Mouse (Mus musculus) liver, embryonic 14.5 days (tissue): ENCODE measurements around the gene Rrp1. TPM values are rescaled to one million over a fixed set of nuclear protein-coding genes. Genes with fewer than 3 reads are reported as not detected.
A peak's percentile ranks its signal among the peaks of the same experiment; 100 is the strongest.

Experiments
- ATAC-seq: fragments of 200-750 bp; cut with Nextera tagmentation; 2 replicates; pipeline ENCODE4 v1.8.0; 2017; ENCODE audit warnings: moderate number of reproducible peaks, mild to moderate bottlenecking, moderate library complexity; ENCODE audit not compliant: insufficient read depth
- DNase-seq, 3 experiments: peaks; one replicate each; pipeline ENCODE4 v3.0.0-alpha.2; 2012 to 2013; ENCODE audit warnings: low read depth in 3 of 3, low spot score in 3 of 3
- H3K27ac ChIP-seq: fragments of 300-500 bp; sonication (generic); 2 replicates; pipeline ENCODE4 v1.5.1; 2014; ENCODE audit warnings: moderate library complexity, mild to moderate bottlenecking, control low read depth, inconsistent platforms
- H3K27me3 ChIP-seq: fragments of 300-500 bp; sonication (generic); 2 replicates; pipeline ENCODE4 v1.6.1; 2014; ENCODE audit warnings: mild to moderate bottlenecking, low read length, moderate library complexity; ENCODE audit not compliant: control insufficient read depth, insufficient read depth
- H3K36me3 ChIP-seq: fragments of 300-500 bp; sonication (generic); replicated peaks from 2 replicates; pipeline ENCODE4 v1.6.1; 2014; ENCODE audit warnings: low read depth; ENCODE audit not compliant: control insufficient read depth, insufficient read depth
- H3K4me1 ChIP-seq, 2 experiments: fragments of 200-500 bp in 1 of 2; fragments of 300-500 bp in 1 of 2; sonication (generic) in 1 of 2; replicated peaks; 2 replicates each; pipeline ENCODE4 v1.6.1; 2012 to 2014; ENCODE audit warnings: antibody characterized with exemption in 1 of 2, inconsistent platforms in 1 of 2, low read length in 1 of 2; ENCODE audit not compliant: control insufficient read depth in 2 of 2, insufficient read depth in 2 of 2
- H3K4me2 ChIP-seq: fragments of 300-500 bp; sonication (generic); 2 replicates; pipeline ENCODE4 v1.6.1; 2014; ENCODE audit warnings: low read depth, mild to moderate bottlenecking, control low read depth, moderate library complexity
- H3K4me3 ChIP-seq, 2 experiments: fragments of 200-500 bp in 1 of 2; fragments of 300-500 bp in 1 of 2; sonication (generic) in 1 of 2; 2 replicates each; pipeline ENCODE4 v1.5.1; 2012 to 2014; ENCODE audit warnings: low read depth in 2 of 2, low read length in 2 of 2, mild to moderate bottlenecking in 2 of 2, control low read depth in 1 of 2, inconsistent platforms in 1 of 2, moderate library complexity in 1 of 2; ENCODE audit not compliant: insufficient read depth in 1 of 2
- H3K9ac ChIP-seq: fragments of 300-500 bp; sonication (generic); replicated peaks from 2 replicates; pipeline ENCODE4 v1.6.1; 2014; ENCODE audit warnings: mild to moderate bottlenecking, control low read depth, moderate library complexity
- H3K9me3 ChIP-seq: fragments of 300-500 bp; sonication (generic); 2 replicates; pipeline ENCODE4 v1.6.1; 2016; ENCODE audit warnings: low read length, mixed read lengths; ENCODE audit not compliant: control insufficient read depth
- CTCF ChIP-seq: IDR thresholded peaks from 2 replicates; pipeline ENCODE4 v1.5.1; 2016; ENCODE audit warnings: antibody characterized with exemption, low read depth, control low read depth
- EP300 ChIP-seq: IDR thresholded peaks from 2 replicates; pipeline ENCODE4 v1.6.1; 2016; ENCODE audit warnings: antibody characterized with exemption, low read depth
- WGBS: fragments of 180-500 bp; shearing (Covaris S2); extraction: QIAGEN DNeasy Blood & Tissue Kit; methylation state at CpG from one replicate; pipeline ENCODE4 v1.1.7; 2014; ENCODE audit not compliant: insufficient replicate concordance; 5-methylcytosine and 5-hydroxymethylcytosine counted together
- polyA plus RNA-seq, 2 experiments: library from polyadenylated mRNA; depleted of rRNA in 1 of 2; stranded (reverse) in 1 of 2; unstranded in 1 of 2; fragments of >200 nt; fragmentation: Nextera tagmentation in 1 of 2; extraction: Ambion mirVana in 1 of 2; gene quantifications; 2 replicates each; pipeline versions ENCODE4 v1.2.1 to v1.2.3; 2012 to 2014

The Rrp1 gene
- polyA plus RNA-seq, 2 experiments, result 69.7 to 79.8 TPM

GRCm38 (mm10) chr10:78409035-78409788 lies 3.6 kb downstream of the Rrp1 start:
- no peaks in the 10 kb centered on the region for H3K27me3 ChIP-seq
- H3K36me3 ChIP-seq, result peaks cover 42% of the 10 kb centered on the region
- no peak overlapping the region for H3K4me3 ChIP-seq
- H3K9me3 ChIP-seq, result no peaks in the 10 kb centered on the region
- no peak for ATAC-seq
- H3K9ac ChIP-seq, result no peak overlapping the region
- peaks cover 3 to 9% of the 10 kb centered on the region in 2 experiments; a peak in 3 of 4 replicates for H3K4me1 ChIP-seq
- no peak overlapping the region for H3K27ac ChIP-seq
- no peak overlapping the region for H3K4me2 ChIP-seq
- 79% methylated on average over 9 of the region's 9 CpGs for WGBS
- no peak for TF ChIP-seq CTCF
- TF ChIP-seq EP300, result no peak
- no peak for DNase-seq

- H3K4me2 ChIP-seq, result no peak overlapping the region
- 0 out of 2 replicates have a peak, but pooled peaks have one; percentile 42 for ATAC-seq
- H3K36me3 ChIP-seq, result peaks cover 61% of the 10 kb centered on the region
Measured at GRCm38 (mm10) chr10:78407132-78407531, 5.7 kb downstream of the Rrp1 start.

GRCm38 (mm10) chr10:78406152-78406551 lies 6.7 kb downstream of the Rrp1 start:
- H3K4me1 ChIP-seq, result peaks cover 3 to 9% of the 10 kb centered on the region in 2 experiments; a peak in 3 of 4 replicates
- no peak overlapping the region for H3K4me2 ChIP-seq
- TF ChIP-seq EP300 (no peak), CTCF (no peak)
- ATAC-seq (no peak), DNase-seq (no peak)
- peaks cover 71% of the 10 kb centered on the region for H3K36me3 ChIP-seq
- H3K4me3 ChIP-seq, result no peak overlapping the region
- no peaks in the 10 kb centered on the region for H3K9me3 ChIP-seq
- H3K27ac ChIP-seq, result no peak overlapping the region
- H3K27me3 ChIP-seq, result no peaks in the 10 kb centered on the region
- 48% methylated on average over 6 of the region's 6 CpGs for WGBS
- H3K9ac ChIP-seq, result no peak overlapping the region

More at GRCm38 (mm10) chr10:78407132-78407531, 5.7 kb downstream of the Rrp1 start:
- no peak overlapping the region for H3K27ac ChIP-seq
- TF ChIP-seq CTCF (no peak), EP300 (no peak)
- H3K9me3 ChIP-seq, result no peaks in the 10 kb centered on the region
- no peak for DNase-seq
- H3K4me1 ChIP-seq, result peaks cover 3 to 9% of the 10 kb centered on the region in 2 experiments; a peak in 3 of 4 replicates
- no peak overlapping the region for H3K9ac ChIP-seq
- no peaks in the 10 kb centered on the region for H3K27me3 ChIP-seq
- WGBS, result 37% methylated on average over 4 of the region's 4 CpGs
- H3K4me3 ChIP-seq, result no peak overlapping the region

GRCm38 (mm10) chr10:78402301-78402922 lies 10.4 kb downstream of the Rrp1 start:
- H3K4me3 ChIP-seq, result no peak overlapping the region
- H3K9me3 ChIP-seq, result no peaks in the 10 kb centered on the region
- 86% methylated on average over 14 of the region's 14 CpGs for WGBS
- no peak for DNase-seq
- ATAC-seq, result no peak
- no peaks in the 10 kb centered on the region for H3K27me3 ChIP-seq
- no peak overlapping the region for H3K9ac ChIP-seq
- H3K4me1 ChIP-seq, result peaks cover 5 to 27% of the 10 kb centered on the region in 2 experiments; a peak in 3 of 4 replicates
- H3K27ac ChIP-seq, result no peak overlapping the region
- TF ChIP-seq EP300 (no peak), CTCF (no peak)
- H3K4me2 ChIP-seq, result no peak overlapping the region
- peaks cover 60% of the 10 kb centered on the region for H3K36me3 ChIP-seq

- WGBS, result 86% methylated on average over 2 of the region's 2 CpGs
- ATAC-seq, result no peak
- no peaks in the 10 kb centered on the region; the same call in 1 of the 2 replicates for H3K27me3 ChIP-seq
- H3K27ac ChIP-seq, result no peak overlapping the region
- peaks cover 57% of the 10 kb centered on the region for H3K36me3 ChIP-seq
- TF ChIP-seq EP300 (no peak), CTCF (no peak)
- no peaks in the 10 kb centered on the region for H3K9me3 ChIP-seq
- no peak overlapping the region for H3K4me3 ChIP-seq
- DNase-seq, result no peak
- no peak overlapping the region for H3K4me2 ChIP-seq
- no peak overlapping the region for H3K9ac ChIP-seq
- H3K4me1 ChIP-seq, result peaks cover 2 to 23% of the 10 kb centered on the region in 2 experiments; a peak in 2 of 4 replicates
Measured at GRCm38 (mm10) chr10:78401127-78401526, 11.7 kb downstream of the Rrp1 start.
